Mouse (Mus musculus) C2C12 (cell line): ENCODE results near the gene Sez6.

Source experiments
- CTCF ChIP-seq: IDR thresholded peaks from one replicate; pipeline ENCODE4 v1.5.1; 2011; ENCODE audit not compliant: control insufficient read depth, insufficient read depth, insufficient read length
- MAX ChIP-seq: IDR thresholded peaks from one replicate; pipeline ENCODE4 v1.6.1; 2011; ENCODE audit warnings: mild to moderate bottlenecking, control low read depth
- MYOD1 ChIP-seq: IDR thresholded peaks from one replicate; pipeline ENCODE4 v1.6.1; 2011; ENCODE audit warnings: low read depth; ENCODE audit not compliant: control insufficient read depth, insufficient read length
- MYOG ChIP-seq: IDR thresholded peaks from one replicate; pipeline ENCODE4 v1.6.1; 2011; ENCODE audit not compliant: control insufficient read depth, insufficient read length; ENCODE audit errors: extremely low read depth
- USF1 ChIP-seq: IDR thresholded peaks from one replicate; pipeline ENCODE4 v1.6.1; 2011; ENCODE audit warnings: low read depth, mild to moderate bottlenecking, control low read depth, moderate library complexity

- TF ChIP-seq CTCF = no peak
- TF ChIP-seq USF1 = no peak
- no peak for TF ChIP-seq MAX
- no peak for TF ChIP-seq MYOD1
- no peak for TF ChIP-seq MYOG
Observed at GRCm38 (mm10) chr11:77909776-77910175, 20.8 kb upstream of the Sez6 start.
